Mouse (Mus musculus): ENCODE data around the gene Anapc16.

DNA sequence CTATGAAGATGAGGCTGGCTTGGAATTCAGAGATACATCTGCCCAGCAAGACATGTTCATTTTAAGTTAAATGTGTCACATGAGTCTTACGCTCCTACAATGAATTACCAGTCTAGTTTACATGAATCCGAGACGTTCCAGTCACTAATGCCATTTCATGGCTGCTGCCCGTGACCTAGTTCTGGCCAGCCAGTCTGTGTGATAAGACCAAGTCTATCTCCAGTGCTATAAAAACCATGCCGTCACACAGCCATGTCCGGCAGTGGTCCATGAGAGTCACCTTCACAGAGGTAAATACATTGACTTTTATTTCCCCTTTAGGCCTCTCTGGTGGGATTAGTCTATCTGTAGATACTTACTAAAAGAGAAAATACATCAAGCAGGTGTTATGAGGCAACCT is 7.0 kb downstream of the Anapc16 start:
- TF ChIP-seq CTCF (IDR thresholded peaks at IDR 0.05) (no peak), EP300 (IDR thresholded peaks at IDR 0.05) (no peak)
